Mouse (Mus musculus): ENCODE data around the gene Lrriq3. TPM values are rescaled to one million over a fixed set of nuclear protein-coding genes. Genes with fewer than 3 reads are reported as not detected.

The Lrriq3 gene
- polyA plus RNA-seq, 1 experiment from 2014 or later, result 0.53 TPM

- DNase-seq (ENCODE audit: low spot score), result no peak
- H3K4me1 ChIP-seq (replicated peaks; ENCODE audit: control insufficient read depth, insufficient read depth), result no peaks in the 10 kb centered on the region
- no peaks in the 10 kb centered on the region for H3K36me3 ChIP-seq (ENCODE audit: control insufficient read depth, insufficient read depth, low read length)
- no peak for ATAC-seq (ENCODE audit: low FRiP score, low TSS enrichment)
- H3K9me3 ChIP-seq (ENCODE audit: control insufficient read depth, low read length), result no peaks in the 10 kb centered on the region
- H3K4me2 ChIP-seq (replicated peaks; ENCODE audit: low read depth), result no peak overlapping the region
- H3K4me3 ChIP-seq (ENCODE audit: low read depth, low read length), result no peak overlapping the region
- no peak overlapping the region for H3K27ac ChIP-seq (replicated peaks)
- 62% methylated on average over 6 of the region's 6 CpGs for WGBS
- no peak overlapping the region for H3K9ac ChIP-seq (ENCODE audit: low read length)
- H3K27me3 ChIP-seq (ENCODE audit: control insufficient read depth, insufficient read depth, low read length), result no peaks in the 10 kb centered on the region
- TF ChIP-seq EP300 (optimal IDR thresholded peaks at IDR 0.05) (no peak), CTCF (IDR thresholded peaks at IDR 0.05; ENCODE audit: low read depth) (no peak)
These were observed 34.3 kb upstream of the Lrriq3 start for GRCm38 (mm10) chr3:155058800-155059448.

- ATAC-seq (ENCODE audit: low FRiP score, low TSS enrichment) (no peak), DNase-seq (ENCODE audit: low spot score) (no peak)
- no peak overlapping the region for H3K9ac ChIP-seq (ENCODE audit: low read length)
- H3K9me3 ChIP-seq (ENCODE audit: control insufficient read depth, low read length), result no peaks in the 10 kb centered on the region
- H3K4me1 ChIP-seq (replicated peaks; ENCODE audit: control insufficient read depth, insufficient read depth), result no peaks in the 10 kb centered on the region
- H3K27me3 ChIP-seq (ENCODE audit: control insufficient read depth, insufficient read depth, low read length), result no peaks in the 10 kb centered on the region
- no peaks in the 10 kb centered on the region for H3K36me3 ChIP-seq (ENCODE audit: control insufficient read depth, insufficient read depth, low read length)
- no peak overlapping the region for H3K4me3 ChIP-seq (ENCODE audit: low read depth, low read length)
- no peak overlapping the region for H3K4me2 ChIP-seq (replicated peaks; ENCODE audit: low read depth)
- no peak overlapping the region for H3K27ac ChIP-seq (replicated peaks)
- no peak for TF ChIP-seq CTCF (IDR thresholded peaks at IDR 0.05; ENCODE audit: low read depth)
- no peak for TF ChIP-seq EP300 (optimal IDR thresholded peaks at IDR 0.05)
These were observed 33.8 kb upstream of the Lrriq3 start for GRCm38 (mm10) chr3:155059449-155059822.

GRCm38 (mm10) chr3:155077908-155078307 lies 15.3 kb upstream of the Lrriq3 start:
- WGBS, result 74% methylated on average over 4 of the region's 4 CpGs

GRCm38 (mm10) chr3:155092081-155092480 lies 1.2 kb upstream of the Lrriq3 start:
- Histone ChIP-seq H3K27ac (replicated peaks) (no peak overlapping the region), H3K4me2 (replicated peaks; ENCODE audit: low read depth) (peak overlapping the region; percentile 69; the same call in 1 of the 2 replicates), H3K27me3 (ENCODE audit: control insufficient read depth, insufficient read depth, low read length) (no peaks in the 10 kb centered on the region), H3K36me3 (ENCODE audit: control insufficient read depth, insufficient read depth, low read length) (peaks cover 4% of the 10 kb centered on the region; the same call in 1 of the 2 replicates), H3K4me1 (replicated peaks; ENCODE audit: control insufficient read depth, insufficient read depth) (no peaks in the 10 kb centered on the region), H3K4me3 (ENCODE audit: low read depth, low read length) (no peak overlapping the region; the same call in 1 of the 2 replicates), H3K9ac (ENCODE audit: low read length) (no peak overlapping the region), H3K9me3 (ENCODE audit: control insufficient read depth, low read length) (no peaks in the 10 kb centered on the region)
- TF ChIP-seq EP300 (optimal IDR thresholded peaks at IDR 0.05) (no peak), CTCF (IDR thresholded peaks at IDR 0.05; ENCODE audit: low read depth) (no peak)
- no peak for ATAC-seq (ENCODE audit: low FRiP score, low TSS enrichment)
- WGBS, result 84% methylated on average over 6 of the region's 6 CpGs
- no peak for DNase-seq (ENCODE audit: low spot score)

More at GRCm38 (mm10) chr3:155077908-155078307, 15.3 kb upstream of the Lrriq3 start:
- H3K4me1 ChIP-seq (replicated peaks; ENCODE audit: control insufficient read depth, insufficient read depth), result no peaks in the 10 kb centered on the region
- no peak overlapping the region for H3K4me2 ChIP-seq (replicated peaks; ENCODE audit: low read depth)
- ATAC-seq (ENCODE audit: low FRiP score, low TSS enrichment) (no peak), DNase-seq (ENCODE audit: low spot score) (no peak)
- H3K9me3 ChIP-seq (ENCODE audit: control insufficient read depth, low read length), result no peaks in the 10 kb centered on the region
- no peak overlapping the region for H3K4me3 ChIP-seq (ENCODE audit: low read depth, low read length)
- no peak overlapping the region for H3K9ac ChIP-seq (ENCODE audit: low read length)
- no peak overlapping the region for H3K27ac ChIP-seq (replicated peaks)
- no peaks in the 10 kb centered on the region for H3K36me3 ChIP-seq (ENCODE audit: control insufficient read depth, insufficient read depth, low read length)
- TF ChIP-seq CTCF (IDR thresholded peaks at IDR 0.05; ENCODE audit: low read depth) (no peak), EP300 (optimal IDR thresholded peaks at IDR 0.05) (no peak)
- H3K27me3 ChIP-seq (ENCODE audit: control insufficient read depth, insufficient read depth, low read length), result no peaks in the 10 kb centered on the region

- TF ChIP-seq EP300 (optimal IDR thresholded peaks at IDR 0.05) (no peak), CTCF (IDR thresholded peaks at IDR 0.05; ENCODE audit: low read depth) (no peak)
- Histone ChIP-seq H3K9ac (ENCODE audit: low read length) (no peak overlapping the region), H3K4me2 (replicated peaks; ENCODE audit: low read depth) (no peak overlapping the region), H3K27ac (replicated peaks) (no peak overlapping the region), H3K4me3 (ENCODE audit: low read depth, low read length) (no peak overlapping the region), H3K4me1 (replicated peaks; ENCODE audit: control insufficient read depth, insufficient read depth) (no peaks in the 10 kb centered on the region), H3K36me3 (ENCODE audit: control insufficient read depth, insufficient read depth, low read length) (no peaks in the 10 kb centered on the region), H3K9me3 (ENCODE audit: control insufficient read depth, low read length) (no peaks in the 10 kb centered on the region), H3K27me3 (ENCODE audit: control insufficient read depth, insufficient read depth, low read length) (no peaks in the 10 kb centered on the region)
- 67% methylated on average over 1 of the region's 1 CpGs for whole genome bisulfite sequencing
- no peak for DNase-seq (ENCODE audit: low spot score)
- no peak for ATAC-seq (ENCODE audit: low FRiP score, low TSS enrichment)
These were observed 6.0 kb downstream of the Lrriq3 start for GRCm38 (mm10) chr3:155099266-155099665.

GRCm38 (mm10) chr3:155105957-155106356 lies 12.7 kb downstream of the Lrriq3 start:
- DNase-seq (ENCODE audit: low spot score) (no peak), ATAC-seq (ENCODE audit: low FRiP score, low TSS enrichment) (peak; percentile 29; the same call in 1 of the 2 replicates)
- Histone ChIP-seq H3K9me3 (ENCODE audit: control insufficient read depth, low read length) (no peaks in the 10 kb centered on the region), H3K27me3 (ENCODE audit: control insufficient read depth, insufficient read depth, low read length) (no peaks in the 10 kb centered on the region), H3K36me3 (ENCODE audit: control insufficient read depth, insufficient read depth, low read length) (no peaks in the 10 kb centered on the region), H3K4me3 (ENCODE audit: low read depth, low read length) (no peak overlapping the region), H3K4me2 (replicated peaks; ENCODE audit: low read depth) (no peak overlapping the region), H3K27ac (replicated peaks) (no peak overlapping the region), H3K9ac (ENCODE audit: low read length) (no peak overlapping the region), H3K4me1 (replicated peaks; ENCODE audit: control insufficient read depth, insufficient read depth) (no peaks in the 10 kb centered on the region)
- 37% methylated on average over 1 of the region's 1 CpGs for WGBS
- no peak for TF ChIP-seq EP300 (optimal IDR thresholded peaks at IDR 0.05)
- no peak for TF ChIP-seq CTCF (IDR thresholded peaks at IDR 0.05; ENCODE audit: low read depth)
